Mouse (Mus musculus): ENCODE results near the gene Cpox. TPM values are rescaled to one million over a fixed set of nuclear protein-coding genes. Genes with fewer than 3 reads are reported as not detected.
A peak's percentile ranks its signal among the peaks of the same experiment; 100 is the strongest.

Gene Cpox
- polyA plus RNA-seq, 1 experiment: 13.6 TPM

- no peak for DNase-seq (ENCODE audit: low read depth)
Observed at GRCm38 (mm10) chr16:58669264-58669663, 828 bp upstream of the Cpox start.

DNA sequence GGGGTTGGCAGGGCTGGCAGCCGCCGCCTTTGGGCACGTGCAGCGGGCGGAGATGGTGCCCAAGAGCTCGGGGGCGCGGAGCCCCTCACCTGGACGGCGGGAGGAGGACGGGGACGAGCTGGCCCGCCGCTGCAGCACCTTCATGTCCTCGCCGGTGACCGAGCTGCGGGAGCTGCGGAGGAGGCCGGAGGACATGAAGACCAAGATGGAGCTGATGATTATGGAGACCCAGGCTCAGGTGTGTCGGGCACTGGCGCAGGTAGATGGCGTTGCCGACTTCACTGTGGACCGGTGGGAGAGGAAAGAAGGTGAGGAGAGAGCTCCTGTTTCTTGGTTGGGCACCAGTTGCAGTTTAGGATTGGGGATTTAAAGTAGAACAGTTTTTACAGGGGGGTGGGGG, 551 bp downstream of the Cpox start:
- no peak for DNase-seq (ENCODE audit: low read depth)

DNA sequence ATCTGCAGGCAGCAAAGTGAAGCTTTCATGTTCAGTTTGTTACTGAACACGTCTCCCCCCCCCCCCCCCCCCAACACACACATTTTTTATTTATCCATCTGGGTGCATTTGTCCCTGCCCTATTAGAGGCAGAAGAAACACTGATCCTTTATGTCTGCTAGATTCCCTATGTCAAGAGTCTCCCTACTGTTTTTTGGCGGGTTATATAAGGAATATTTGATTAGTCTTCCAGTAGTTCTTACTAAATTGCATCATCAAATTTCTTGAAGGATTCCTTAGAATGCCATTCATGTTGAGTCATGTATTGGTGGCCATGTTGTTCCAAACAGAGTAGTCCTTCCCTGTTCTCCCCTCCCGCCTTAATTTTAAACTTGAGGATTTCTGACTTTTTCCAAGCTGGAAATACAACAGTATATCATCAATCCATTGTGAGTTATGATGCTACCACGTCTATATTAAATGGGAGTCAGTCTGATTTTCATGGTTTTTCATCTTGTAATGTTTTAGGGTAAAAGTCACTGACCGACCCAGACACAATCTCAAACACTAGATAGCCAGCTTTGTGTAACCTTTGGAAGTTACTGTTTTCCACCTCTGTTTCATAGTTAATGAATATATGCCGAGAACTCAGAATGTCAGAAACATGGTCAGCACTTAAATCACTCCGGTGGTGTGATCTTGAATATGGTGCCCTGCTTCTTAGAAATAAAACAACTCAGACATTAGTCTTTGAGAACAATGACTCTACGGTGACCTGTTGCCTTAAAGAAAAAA, 1.3 kb downstream of the Cpox start:
- no peak for DNase-seq (ENCODE audit: low read depth)

- DNase-seq (ENCODE audit: low read depth): no peak
Observed at GRCm38 (mm10) chr16:58672396-58672795, 2.3 kb downstream of the Cpox start.

- DNase-seq (ENCODE audit: low read depth): no peak
Observed at GRCm38 (mm10) chr16:58673811-58674410, 3.8 kb downstream of the Cpox start.

DNA sequence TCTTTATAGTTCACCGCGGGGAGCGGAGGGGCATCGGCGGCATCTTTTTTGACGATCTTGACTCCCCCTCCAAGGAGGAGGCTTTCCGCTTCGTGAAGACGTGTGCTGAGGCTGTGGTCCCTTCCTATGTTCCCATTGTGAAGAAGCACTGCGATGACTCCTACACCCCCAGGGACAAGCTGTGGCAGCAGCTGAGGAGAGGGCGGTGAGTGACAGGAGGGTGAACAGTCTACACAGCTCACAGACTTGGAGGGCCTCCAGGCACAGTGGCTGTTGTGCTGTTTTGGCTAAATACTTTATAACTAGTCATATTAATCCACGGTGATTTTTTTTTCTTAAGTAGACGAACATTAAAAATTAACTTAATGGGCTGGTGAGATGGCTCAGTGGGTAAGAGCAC, 5.2 kb downstream of the Cpox start:
- DNase-seq (ENCODE audit: low read depth): no peak

DNA sequence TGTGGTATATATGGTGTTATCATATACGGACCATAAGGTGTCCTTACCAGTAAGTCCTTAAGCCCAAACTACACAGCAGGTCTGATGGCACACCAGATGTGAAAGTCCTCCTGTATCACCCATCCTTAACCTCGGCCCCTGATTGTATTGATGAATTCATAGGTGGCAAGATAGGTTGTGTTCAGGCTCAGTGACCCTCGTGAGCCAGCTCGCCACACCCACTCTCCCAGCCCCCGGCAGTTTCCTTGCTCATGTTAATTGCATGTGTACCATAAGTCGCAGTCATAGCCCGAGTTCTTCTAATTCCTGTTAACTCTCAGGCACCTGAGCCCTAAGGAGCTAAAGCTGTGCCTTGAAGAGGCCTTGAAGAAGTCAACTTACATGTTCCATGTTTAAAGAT, 6.1 kb downstream of the Cpox start:
- DNase-seq (ENCODE audit: low read depth): no peak

DNA sequence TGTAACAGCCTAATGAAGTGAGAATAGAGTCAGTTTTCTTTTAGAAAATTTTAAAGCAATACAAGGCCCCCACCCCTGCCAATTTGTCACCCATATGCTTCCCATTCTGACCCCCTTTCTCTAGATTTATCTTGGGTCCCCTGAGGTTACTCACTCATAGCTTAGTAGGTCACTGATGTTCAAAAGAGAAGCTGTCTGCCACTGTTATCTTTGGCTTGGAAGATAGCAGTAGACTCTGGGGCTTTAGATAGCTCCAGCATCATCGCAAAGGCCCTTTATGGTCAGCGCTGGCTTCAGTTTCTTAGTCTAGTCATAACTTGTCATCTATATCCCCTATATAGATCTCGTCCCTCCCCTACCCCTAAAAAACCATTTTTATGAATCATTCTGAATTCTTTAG, 6.5 kb downstream of the Cpox start:
- DNase-seq (ENCODE audit: low read depth): no peak

- no peak for DNase-seq (ENCODE audit: low read depth)
Observed at GRCm38 (mm10) chr16:58677491-58677890, 7.4 kb downstream of the Cpox start.

GRCm38 (mm10) chr16:58678660-58679059, 8.6 kb downstream of the Cpox start:
- DNase-seq (ENCODE audit: low read depth): no peak

DNA sequence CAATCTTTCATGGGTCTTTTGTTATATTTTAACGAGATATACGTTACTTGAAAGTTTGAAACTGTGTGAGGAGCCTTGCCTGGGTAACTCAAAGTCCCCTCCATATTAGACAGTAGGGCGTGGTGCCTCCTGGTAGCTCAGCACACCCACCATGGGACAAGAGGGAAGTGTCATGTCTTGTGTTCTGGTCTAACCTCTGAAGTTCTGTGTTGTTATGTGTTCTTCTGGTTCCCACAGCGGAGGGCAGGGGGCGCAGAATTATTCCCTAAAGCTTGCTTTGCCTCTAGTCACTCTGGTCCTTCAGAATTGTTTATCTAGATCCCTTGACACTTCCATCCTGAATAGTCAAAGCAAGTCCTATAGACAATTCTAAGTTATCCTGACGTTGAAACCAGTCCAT, 12.0 kb downstream of the Cpox start:
- DNase-seq (ENCODE audit: low read depth): no peak

- DNase-seq (ENCODE audit: low read depth): peak; percentile 85
Observed at GRCm38 (mm10) chr16:58682870-58683269, 12.8 kb downstream of the Cpox start.

DNA sequence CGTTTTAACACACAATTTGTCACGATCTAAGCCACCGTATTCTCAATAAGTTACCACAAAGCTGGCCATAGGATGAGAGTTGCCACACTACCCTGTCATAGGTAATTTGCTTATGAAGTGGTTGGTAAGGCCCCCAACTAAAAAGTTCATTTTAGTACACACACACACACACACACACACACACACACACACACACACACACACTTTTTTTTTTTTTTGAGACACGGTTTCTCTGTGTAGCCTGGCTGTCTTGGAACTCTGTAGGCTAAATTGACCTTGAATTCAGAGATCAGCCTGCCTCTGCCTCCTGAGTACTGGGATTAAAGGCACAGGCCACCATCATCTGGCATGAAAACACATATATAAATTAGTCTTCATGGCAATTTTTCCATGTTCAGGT, 13.8 kb downstream of the Cpox start:
- DNase-seq (ENCODE audit: low read depth): no peak

DNA sequence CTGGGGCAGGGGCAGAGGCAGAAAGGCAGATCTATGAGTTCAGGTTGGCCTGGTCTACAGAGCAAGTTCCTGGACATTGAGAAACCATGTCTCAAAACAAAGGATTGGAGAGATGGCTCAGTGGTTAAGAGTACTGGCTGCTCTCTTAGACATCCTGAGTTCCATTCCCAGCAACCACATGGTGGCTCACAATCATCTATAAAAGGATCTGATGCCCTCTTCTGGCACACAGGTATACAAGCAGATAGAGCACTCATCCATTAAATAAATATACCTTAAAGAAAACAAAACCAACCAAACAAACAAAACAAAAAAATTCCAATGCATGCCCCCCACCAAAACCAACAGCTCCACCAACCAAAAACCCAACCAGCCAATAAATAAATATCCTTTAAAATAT, 14.4 kb downstream of the Cpox start:
- DNase-seq (ENCODE audit: low read depth): no peak

DNA sequence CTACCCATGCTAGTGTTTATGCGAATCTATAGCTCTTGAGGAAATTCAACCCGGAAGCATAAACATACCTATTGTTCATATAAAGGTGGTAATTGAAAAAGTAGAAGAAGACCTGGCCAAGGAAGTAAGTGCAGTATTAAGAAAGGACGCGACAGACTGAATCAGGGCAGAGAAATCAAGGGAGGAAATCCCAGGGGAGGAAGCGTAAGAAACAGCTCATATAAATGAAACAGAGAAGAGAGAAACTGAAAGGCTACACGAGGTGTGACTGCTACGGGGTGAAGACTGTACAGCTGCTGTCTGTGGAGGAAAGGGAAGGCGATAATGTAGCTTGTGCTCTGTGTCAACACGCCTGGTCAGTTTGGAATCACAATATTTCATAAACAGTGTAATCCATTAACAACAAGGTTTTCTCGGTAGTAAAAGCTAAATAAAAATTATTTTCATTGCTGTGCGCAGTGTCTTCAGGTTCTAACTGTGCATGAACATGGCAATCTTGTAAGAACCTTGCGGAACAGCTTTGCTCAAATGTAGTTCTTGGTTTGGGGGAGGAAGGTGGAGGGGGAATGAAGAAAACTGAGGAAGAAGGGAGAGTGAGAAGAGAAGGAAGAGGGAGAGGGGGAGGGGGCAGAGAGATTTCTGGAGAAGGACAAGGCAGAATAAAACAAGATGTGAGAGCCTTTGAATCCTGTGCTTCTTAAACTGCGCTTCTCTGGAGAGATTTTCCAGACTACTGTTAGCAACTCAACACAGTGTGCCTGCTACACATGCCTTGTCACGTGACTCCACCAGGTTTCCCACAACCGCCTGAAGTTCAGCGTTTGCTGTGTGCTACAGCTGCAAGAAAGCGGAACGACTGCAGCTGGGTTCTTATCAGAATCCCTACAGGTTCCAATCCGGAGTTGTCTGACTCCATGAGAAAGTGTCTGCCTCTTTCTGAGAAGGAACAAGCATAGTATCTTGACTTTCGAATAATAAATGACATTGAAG, 15.8 kb downstream of the Cpox start:
- DNase-seq (ENCODE audit: low read depth): no peak

- no peak for DNase-seq (ENCODE audit: low read depth)
Observed at GRCm38 (mm10) chr16:58688534-58688933, 18.4 kb downstream of the Cpox start.

DNA sequence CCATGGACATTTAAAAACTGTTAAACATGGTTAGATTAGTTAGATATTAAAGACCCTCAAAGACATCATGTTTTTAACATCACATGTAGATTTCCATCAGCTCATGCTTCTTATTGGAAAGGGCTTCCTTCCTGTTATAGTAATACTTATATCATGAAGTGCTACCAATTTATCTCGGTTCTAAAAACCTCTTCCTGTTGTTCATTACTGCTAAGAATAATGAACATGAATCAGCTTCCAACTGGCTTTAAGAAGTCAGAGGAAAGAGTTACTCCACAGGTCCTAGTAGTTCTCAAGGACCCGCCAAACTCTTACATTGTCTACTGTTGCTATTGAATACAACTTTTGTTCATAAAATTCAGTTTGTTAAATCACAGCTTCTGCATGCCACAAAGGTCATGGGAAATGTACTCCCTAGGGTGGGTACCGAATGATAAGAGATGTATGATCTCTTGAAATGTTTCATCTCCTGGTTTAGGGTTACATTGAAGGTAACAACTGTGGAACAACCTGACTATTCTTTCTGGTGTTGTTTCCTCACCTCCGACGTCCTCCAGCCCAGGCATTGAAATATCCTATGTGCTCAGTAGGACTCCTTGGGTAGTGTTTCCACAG, 19.6 kb downstream of the Cpox start:
- no peak for DNase-seq (ENCODE audit: low read depth)

DNA sequence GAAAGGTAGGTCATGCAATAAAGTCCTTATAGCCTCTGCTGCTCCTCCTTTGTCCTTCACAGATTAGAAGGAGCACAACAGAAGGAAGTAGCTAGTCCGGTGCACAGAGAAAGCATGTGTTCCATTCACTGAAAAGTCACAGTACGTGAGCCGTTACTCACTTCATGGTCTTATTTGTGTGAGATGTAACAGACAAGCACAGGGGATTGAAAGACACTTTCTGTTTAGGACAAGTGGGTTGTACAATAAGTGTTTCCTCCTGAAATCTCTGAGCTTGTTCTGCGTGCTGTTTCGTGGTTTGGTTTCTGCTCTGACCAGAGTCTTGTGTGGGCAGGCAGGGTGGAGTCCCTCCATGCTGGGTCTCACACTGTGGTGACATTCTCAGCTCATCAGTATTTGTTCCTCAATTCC, 20.2 kb downstream of the Cpox start:
- DNase-seq (ENCODE audit: low read depth): no peak

- DNase-seq (ENCODE audit: low read depth): no peak
Observed at GRCm38 (mm10) chr16:58694091-58694490, 24.0 kb downstream of the Cpox start.

- DNase-seq (ENCODE audit: low read depth): no peak
Observed at GRCm38 (mm10) chr16:58696796-58697195, 26.7 kb downstream of the Cpox start.

DNA sequence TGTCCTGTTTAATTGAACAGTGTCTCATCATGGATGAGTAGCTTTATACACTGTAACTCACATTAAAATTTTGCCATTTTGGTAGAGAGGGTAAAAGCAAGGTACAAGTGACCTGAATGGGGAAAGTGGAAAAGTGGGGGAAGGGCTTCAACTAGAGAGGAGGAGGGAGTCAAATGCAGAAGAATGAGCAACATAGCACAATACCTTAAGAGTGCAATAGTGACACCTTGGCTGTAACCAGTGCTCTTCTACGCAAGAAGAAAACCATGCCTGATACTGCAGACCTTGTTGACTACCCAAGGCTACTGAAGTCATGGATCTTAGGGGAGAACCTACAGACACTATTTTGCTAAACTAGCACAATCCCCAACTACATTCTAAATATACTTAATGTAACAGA, 27.2 kb downstream of the Cpox start:
- DNase-seq (ENCODE audit: low read depth): no peak

DNA sequence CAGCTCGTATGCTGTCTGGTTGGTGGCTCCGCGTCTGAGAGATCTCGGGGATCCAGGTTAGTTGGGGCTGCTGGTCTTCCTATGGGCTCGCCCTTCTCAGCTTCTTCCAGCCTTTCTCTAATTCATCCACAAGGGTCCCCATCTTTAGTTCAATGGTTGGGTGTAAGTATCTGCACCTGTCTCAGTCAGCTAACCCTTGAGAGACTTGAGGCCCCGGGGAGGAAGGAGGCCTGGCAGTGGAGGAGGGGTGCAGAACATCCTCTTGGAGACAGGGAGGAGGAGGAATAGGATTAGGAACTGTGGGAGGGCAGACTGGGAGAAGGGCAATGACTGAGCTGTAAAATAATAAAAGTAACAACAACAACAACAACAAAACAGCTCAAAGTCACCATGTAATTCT, 30.1 kb downstream of the Cpox start:
- no peak for DNase-seq (ENCODE audit: low read depth)
